Comparison of ENCODE assay signal across 9 mouse cellular contexts in the genomic region with DNA sequence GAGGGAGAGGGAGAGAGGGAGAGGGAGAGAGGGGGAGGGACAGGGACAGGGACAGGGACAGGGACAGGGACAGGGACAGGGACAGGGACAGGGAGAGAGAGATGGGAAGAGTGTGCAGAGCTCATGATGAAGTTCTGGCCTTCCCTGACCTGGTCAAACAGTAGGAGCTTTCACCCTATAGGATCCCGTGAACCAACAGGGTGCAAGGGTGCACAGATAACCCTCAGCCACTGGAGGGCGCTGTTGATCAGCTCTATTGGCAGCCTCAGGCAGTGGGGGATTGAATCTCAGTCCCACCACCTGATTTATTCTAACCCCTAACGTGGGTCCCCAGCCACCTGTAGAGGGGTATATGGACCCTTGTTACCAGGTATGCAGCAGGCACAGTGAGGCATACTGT. TPM values are rescaled to one million over a fixed set of nuclear protein-coding genes. Genes with fewer than 3 reads are reported as not detected.
A peak's percentile ranks its signal among the peaks of the same experiment; 100 is the strongest.
DNase-seq lines count a peak whose midpoint lies in the region; ATAC-seq and TF ChIP-seq lines count a peak whose summit lies in the region.
"Had no signal": no experiment of that assay in that cellular context is flagged by ENCODE, and none has a peak within 500 bp of the region (broad histone marks: within the 10 kb centered on the region; RNA-seq: fewer than 3 reads in every experiment).

No protein-coding gene starts in this region.

- ATAC-seq in lung, embryonic 14.5 days (ENCODE audit: insufficient read depth): no peak

- no peaks in the 10 kb centered on the region for H3K9me3 ChIP-seq in heart, embryonic 10.5 days
- no peaks in the 10 kb centered on the region for H3K9me3 ChIP-seq in lung, embryonic 14.5 days (ENCODE audit: low read depth, low read length)

- H3K36me3 ChIP-seq in heart, embryonic 10.5 days: no peaks in the 10 kb centered on the region
- H3K36me3 ChIP-seq in lung, embryonic 14.5 days (ENCODE audit: insufficient read depth): no peaks in the 10 kb centered on the region

- H3K27me3 ChIP-seq in heart, embryonic 10.5 days (ENCODE audit: insufficient read depth, poor library complexity, severe bottlenecking): no peaks in the 10 kb centered on the region
- H3K27me3 ChIP-seq in lung, embryonic 14.5 days (ENCODE audit: insufficient read depth, low read length): no peaks in the 10 kb centered on the region

- peak; percentile 65 for TF ChIP-seq CTCF in lung, embryonic 14.5 days (IDR thresholded peaks at IDR 0.05; ENCODE audit: low read depth)

- no peak overlapping the region for H3K9ac ChIP-seq in lung, embryonic 14.5 days

- H3K4me1 ChIP-seq in heart, embryonic 10.5 days: peaks cover 20% of the 10 kb centered on the region
- H3K4me1 ChIP-seq in lung, embryonic 14.5 days (ENCODE audit: insufficient read depth): no peaks in the 10 kb centered on the region

- no peak overlapping the region for H3K4me3 ChIP-seq in heart, embryonic 10.5 days
- no peak overlapping the region for H3K4me3 ChIP-seq in lung, embryonic 14.5 days (ENCODE audit: low read depth, low read length)

- H3K4me2 ChIP-seq in lung, embryonic 14.5 days: no peak overlapping the region

- H3K27ac ChIP-seq in heart, embryonic 10.5 days: no peak overlapping the region
- H3K27ac ChIP-seq in lung, embryonic 14.5 days (ENCODE audit: low read depth): no peak overlapping the region

- DNase-seq in CD4-positive helper T cell, adult 2 months (ENCODE audit: low read depth, low spot score): peak; percentile 60
- peak; percentile 29 for DNase-seq in MN1 (ENCODE audit: low spot score)
- peak; percentile 79 to 87 for DNase-seq in cerebellum, postnatal 25 days
- peak; percentile 85 for DNase-seq in heart, embryonic 10.5 days (ENCODE audit: low spot score)
- peak; percentile 46 for DNase-seq in layer of hippocampus, adult 11-12 months (ENCODE audit: low spot score)
- peak; percentile 59 for DNase-seq in lung, embryonic 14.5 days
- DNase-seq in right cerebral cortex, postnatal 14 days: peak; percentile 63
- no peak for DNase-seq in urinary bladder, postnatal 36 days (ENCODE audit: low spot score in 2 of 2)

- WGBS in heart, embryonic 10.5 days: 4% methylated on average over 3 of the region's 3 CpGs
- WGBS in lung, embryonic 14.5 days: 3% methylated on average over 3 of the region's 3 CpGs

RNA-seq across cellular contexts. Expression of a gene that starts 12.8 kb away (rescaled TPM):
- polyA plus RNA-seq in heart, embryonic 10.5 days (2016; fragmentation: Nextera tagmentation; extraction: Ambion mirVana): not detected in 2 replicates
- polyA plus RNA-seq in lung, embryonic 14.5 days (2014; fragmentation: Nextera tagmentation; extraction: Ambion mirVana): not detected in 2 replicates

RNA-seq across cellular contexts. Expression of a gene that starts 24.4 kb away (rescaled TPM):
- 1.5 and 2.0 TPM in 2 replicates for polyA plus RNA-seq in heart, embryonic 10.5 days (2016; fragmentation: Nextera tagmentation; extraction: Ambion mirVana)
- polyA plus RNA-seq in lung, embryonic 14.5 days (2014; fragmentation: Nextera tagmentation; extraction: Ambion mirVana): 0.24 TPM in 1 of 2 replicates, not detected in the other
- polyA plus RNA-seq: gonadal fat pad, adult 2 months had no signal

RNA-seq across cellular contexts. Expression of a gene that starts 49.7 kb away (rescaled TPM):
- 0.13 TPM in 1 of 2 replicates, not detected in the other for polyA plus RNA-seq in heart, embryonic 10.5 days (2016; fragmentation: Nextera tagmentation; extraction: Ambion mirVana)
- polyA plus RNA-seq in lung, embryonic 14.5 days (2014; fragmentation: Nextera tagmentation; extraction: Ambion mirVana): not detected in 2 replicates

RNA-seq across cellular contexts. Expression of a gene that starts 51.5 kb away (rescaled TPM):
- 8.1 and 9.1 TPM in 2 replicates for polyA plus RNA-seq in heart, embryonic 10.5 days (2016; fragmentation: Nextera tagmentation; extraction: Ambion mirVana)
- polyA plus RNA-seq in lung, embryonic 14.5 days (2014; fragmentation: Nextera tagmentation; extraction: Ambion mirVana): 43.2 and 48.1 TPM in 2 replicates

Comparison
In these comparisons a context has a peak if more than half of its experiments do, and no peak if none do; other contexts are left out.
1. DNase-seq: peak in CD4-positive helper T cell, adult 2 months (single experiment), MN1 (single experiment), cerebellum, postnatal 25 days (2 of 2), heart, embryonic 10.5 days (single experiment), layer of hippocampus, adult 11-12 months (single experiment), lung, embryonic 14.5 days (single experiment) and right cerebral cortex, postnatal 14 days (single experiment); none in urinary bladder, postnatal 36 days (0 of 2).